Mouse (Mus musculus) MEL (cell line): ENCODE measurements around the gene Pycr1.

Experiments
- CTCF ChIP-seq, 3 experiments: IDR thresholded peaks in 2 of 3; conservative IDR thresholded peaks in 1 of 3; 2 replicates each; pipeline ENCODE4 v1.5.1; 2011 to 2012; ENCODE audit warnings: low read length in 3 of 3, low read depth in 2 of 3, mild to moderate bottlenecking in 2 of 3, improper control_type of control experiment in 1 of 3, inconsistent platforms in 1 of 3, mixed read lengths in 1 of 3, moderate library complexity in 1 of 3; ENCODE audit not compliant: control insufficient read depth in 1 of 3, insufficient read depth in 1 of 3, poor library complexity in 1 of 3, severe bottlenecking in 1 of 3
- E2F4 ChIP-seq: IDR thresholded peaks from 2 replicates; pipeline ENCODE4 v1.6.1; 2011; ENCODE audit warnings: low read depth, low read length, improper control_type of control experiment, borderline replicate concordance
- EP300 ChIP-seq, 2 experiments: IDR thresholded peaks; 2 replicates each; pipeline ENCODE4 v1.6.1; 2011; ENCODE audit warnings: improper control_type of control experiment in 2 of 2, low read length in 2 of 2, low read depth in 1 of 2, mild to moderate bottlenecking in 1 of 2
- KAT2A ChIP-seq: conservative IDR thresholded peaks from 2 replicates; pipeline ENCODE4 v1.6.1; 2012; ENCODE audit warnings: low read depth, low read length, improper control_type of control experiment, inconsistent platforms
- POLR2A ChIP-seq, 2 experiments: IDR thresholded peaks; 2 replicates each; pipeline ENCODE4 v1.6.1; 2011 to 2012; ENCODE audit warnings: low read length in 2 of 2, mild to moderate bottlenecking in 2 of 2, control low read depth in 1 of 2, improper control_type of control experiment in 1 of 2, low read depth in 1 of 2, moderate library complexity in 1 of 2; ENCODE audit not compliant: control insufficient read depth in 1 of 2, insufficient read depth in 1 of 2, poor library complexity in 1 of 2
- SIN3A ChIP-seq: IDR thresholded peaks from 2 replicates; pipeline ENCODE4 v1.6.1; 2012; ENCODE audit warnings: low read length, improper control_type of control experiment, inconsistent platforms
- TAL1 ChIP-seq: IDR thresholded peaks from 2 replicates; pipeline ENCODE4 v1.6.1; 2012; ENCODE audit warnings: mild to moderate bottlenecking, inconsistent platforms, low read length, moderate library complexity, mixed read lengths

DNA sequence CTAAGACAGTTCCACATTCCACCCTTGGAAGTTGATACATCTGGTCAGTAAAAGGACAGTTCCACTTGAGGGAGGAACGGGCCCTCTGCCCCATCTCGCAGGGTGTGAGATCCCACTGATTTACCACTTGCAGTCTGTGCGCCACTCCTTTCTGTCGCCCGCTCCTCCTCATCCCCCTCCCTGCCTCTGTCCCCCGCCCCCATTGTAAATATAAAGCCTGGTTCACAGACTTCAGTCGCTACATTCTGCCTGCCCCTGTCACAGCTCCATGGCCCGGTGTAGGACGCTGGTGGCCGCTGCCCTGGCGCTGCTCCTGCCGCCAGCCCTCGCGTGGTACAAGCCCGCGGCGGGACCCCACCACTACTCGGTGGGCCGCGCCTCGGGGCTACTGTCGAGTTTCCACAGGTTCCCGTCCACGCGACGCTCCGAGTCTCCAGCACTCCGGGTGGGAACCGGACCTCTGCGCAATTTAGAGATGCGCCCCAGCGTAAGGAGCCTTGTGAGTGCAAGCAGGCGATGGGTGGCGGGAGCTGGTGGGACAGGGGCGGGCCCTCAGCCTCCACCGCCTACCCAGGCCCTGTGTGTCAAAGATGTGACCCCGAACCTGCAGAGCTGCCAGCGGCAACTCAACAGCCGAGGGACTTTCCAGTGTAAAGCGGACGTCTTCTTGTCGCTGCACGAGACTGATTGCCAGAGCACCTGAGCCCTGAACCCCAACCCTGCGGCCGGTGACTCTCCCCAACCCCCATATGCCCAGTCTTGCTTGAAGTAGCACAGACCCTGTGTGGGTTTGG, 35.1 kb downstream of the Pycr1 start, which contains the start of gene Npb:
- TF ChIP-seq SIN3A: no peak
- TF ChIP-seq KAT2A: no peak
- no peak for TF ChIP-seq POLR2A (IDR thresholded peaks at IDR 0.05; ENCODE audit: control insufficient read depth in 1 of 2, insufficient read depth in 1 of 2, low read depth in 1 of 2, low read length in 2 of 2, poor library complexity in 1 of 2)
- no peak for TF ChIP-seq E2F4
- TF ChIP-seq TAL1: no peak
- no peak for TF ChIP-seq CTCF (IDR thresholded peaks at IDR 0.05 in 2 of 3, conservative IDR thresholded peaks at IDR 0.05 in 1 of 3; ENCODE audit: control insufficient read depth in 1 of 3, insufficient read depth in 1 of 3, low read depth in 2 of 3, low read length in 3 of 3, poor library complexity in 1 of 3, severe bottlenecking in 1 of 3)
- TF ChIP-seq EP300 (IDR thresholded peaks at IDR 0.05; ENCODE audit: low read depth in 1 of 2, low read length in 2 of 2): no peak
